Mouse (Mus musculus) Patski (cell line): ENCODE measurements around the gene Rab11fip3. TPM values are rescaled to one million over a fixed set of nuclear protein-coding genes. Genes with fewer than 3 reads are reported as not detected.

ENCODE experiments used
- ATAC-seq: fragments of 100-300 bp; one replicate; pipeline ENCODE4 v1.8.0; 2021
- CTCF ChIA-PET: fragments of 350-600 bp; sonication (Branson Sonifier 250); formaldehyde crosslinking; loops from one replicate; lab custom pipeline; 2022; ENCODE audit warnings: inconsistent platforms; lab: Charles Lee
- POLR2A ChIA-PET: fragments of 350-600 bp; sonication (Branson Sonifier 250); formaldehyde crosslinking; loops from one replicate; lab custom pipeline; 2022; ENCODE audit warnings: antibody characterized with exemption, inconsistent platforms; lab: Charles Lee
- DNase-seq: peaks from one replicate; pipeline ENCODE4 v3.0.0-alpha.2; 2011; ENCODE audit warnings: low read depth, low spot score
- H3K27me3 ChIP-seq: fragments of 371-371 bp; one replicate; pipeline ENCODE4 v1.5.1; 2021
- CTCF ChIP-seq: fragments of 100-300 bp; IDR thresholded peaks from one replicate; pipeline ENCODE4 v1.5.1; 2021
- in situ Hi-C: fragments of 300-500 bp; cut with MboI; formaldehyde crosslinking; loops from 3 replicates; pipeline ENCODE4 v1.11.1; 2018; ENCODE audit warnings: low pct_unique_long_range_greater_than_20kb, mixed read lengths
- polyA plus RNA-seq: library from polyadenylated mRNA; unstranded; gene quantifications from one replicate; pipeline ENCODE4 v1.2.3, GENCODE M21; 2021

Rab11fip3 gene
- polyA plus RNA-seq, 1 experiment from 2014 or later, result 35.9 TPM

- in situ Hi-C loops, result no loop called here
- no peak for DNase-seq
- TF ChIP-seq CTCF, result no peak
- ATAC-seq, result no peak
- POLR2A ChIA-PET, result interaction anchor here (1.5 kb wide), 1 partner anchor 16 kb away, joined by 3 read pairs; no protein-coding TSS in a partner anchor
- CTCF ChIA-PET, result interaction anchor here (0.6 to 1.3 kb wide), 3 partner anchors 8 to 60 kb away, joined by 3 to 4 read pairs (median 3); no protein-coding TSS in a partner anchor
- no peaks in the 10 kb centered on the region for H3K27me3 ChIP-seq
Observed at GRCm38 (mm10) chr17:25944366-25945163, 124.8 kb downstream of the Rab11fip3 start, which contains the start of the genes Pigq and Nhlrc4. Gene Pigq, minus strand, starts transcription at chr17:25944936. Gene Nhlrc4, minus strand, starts transcription at chr17:25944961.

GRCm38 (mm10) chr17:25943769-25944168 is 125.6 kb downstream of the Rab11fip3 start:
- no peak for ATAC-seq
- TF ChIP-seq CTCF, result no peak
- ChIA-PET POLR2A (no interaction called here), CTCF (interaction anchor here (1.1 to 1.2 kb wide), 3 partner anchors 17 to 49 kb away, joined by 3 to 4 read pairs (median 3); no protein-coding TSS in a partner anchor)
- in situ Hi-C loops, result no loop called here
- no peak for DNase-seq
- no peaks in the 10 kb centered on the region for H3K27me3 ChIP-seq

- POLR2A ChIA-PET, result interaction anchor here (1.0 kb wide), 1 partner anchor 12 kb away, joined by 3 read pairs; no protein-coding TSS in a partner anchor
- ATAC-seq, result no peak
- TF ChIP-seq CTCF, result no peak
- no peaks in the 10 kb centered on the region for H3K27me3 ChIP-seq
- in situ Hi-C loops, result no loop called here
- no peak for DNase-seq
- CTCF ChIA-PET, result interaction anchor here (1.1 to 1.2 kb wide), 2 partner anchors 17 to 19 kb away, joined by 3 read pairs; no protein-coding TSS in a partner anchor
Observed at GRCm38 (mm10) chr17:25943221-25943620, 126.1 kb downstream of the Rab11fip3 start.

GRCm38 (mm10) chr17:25942597-25943151 is 126.7 kb downstream of the Rab11fip3 start:
- TF ChIP-seq CTCF, result no peak
- no peak for ATAC-seq
- CTCF ChIA-PET, result interaction anchor here (1.1 to 1.2 kb wide), 4 partner anchors 18 to 49 kb away, joined by 3 read pairs; no protein-coding TSS in a partner anchor
- POLR2A ChIA-PET, result interaction anchor here (0.7 to 1.6 kb wide), 3 partner anchors 13 to 29 kb away, joined by 3 to 5 read pairs (median 3); no protein-coding TSS in a partner anchor
- DNase-seq, result no peak
- in situ Hi-C loops, result no loop called here
- H3K27me3 ChIP-seq, result no peaks in the 10 kb centered on the region

- in situ Hi-C loops, result no loop called here
- peak; percentile 10 for ATAC-seq
- no peak for DNase-seq
- TF ChIP-seq CTCF, result no peak
- ChIA-PET CTCF (interaction anchor here (1.1 to 1.2 kb wide), 2 partner anchors 21 to 48 kb away, joined by 3 read pairs; no protein-coding TSS in a partner anchor), POLR2A (interaction anchor here (0.7 to 1.6 kb wide), 3 partner anchors 21 to 44 kb away, joined by 3 to 5 read pairs (median 3); partner anchors contain the start of gene Capn15)
- no peaks in the 10 kb centered on the region for H3K27me3 ChIP-seq
Observed at GRCm38 (mm10) chr17:25941511-25942241, 127.7 kb downstream of the Rab11fip3 start.

Other genes with a start within 250 kb of the Rab11fip3 start
- gene Wdr24, start 245.9 kb downstream of the Rab11fip3 start, polyA plus RNA-seq, result 29.9 TPM
- gene Jmjd8, start 240.7 kb downstream of the Rab11fip3 start, polyA plus RNA-seq, result 22.9 TPM
- 188 TPM for gene Stub1, start 236.2 kb downstream of the Rab11fip3 start, polyA plus RNA-seq
- gene Rhbdl1, start 232.3 kb downstream of the Rab11fip3 start, polyA plus RNA-seq, result 5.0 TPM
- 6.0 TPM for gene Gm20683, start 227.8 kb downstream of the Rab11fip3 start, polyA plus RNA-seq
- gene Rhot2, start 224.7 kb downstream of the Rab11fip3 start, polyA plus RNA-seq, result 96.4 TPM
- gene Wdr90, start 208.1 kb downstream of the Rab11fip3 start, polyA plus RNA-seq, result 27.7 TPM
- 57.8 TPM for gene Mcrip2, start 200.8 kb downstream of the Rab11fip3 start, polyA plus RNA-seq
- gene Mettl26, start 194.5 kb downstream of the Rab11fip3 start, polyA plus RNA-seq, result 81.4 TPM
- 0.35 TPM for gene Wfikkn1, start 188.7 kb downstream of the Rab11fip3 start, polyA plus RNA-seq
- 20.2 TPM for gene Rab40c, start 149.8 kb downstream of the Rab11fip3 start, polyA plus RNA-seq
- 104 TPM for gene Pigq, start 124.6 kb downstream of the Rab11fip3 start, polyA plus RNA-seq
- 0.05 TPM for gene Nhlrc4, start 124.6 kb downstream of the Rab11fip3 start, polyA plus RNA-seq
- 0.08 TPM for gene A930017K11Rik, start 117.0 kb downstream of the Rab11fip3 start, polyA plus RNA-seq
- gene Capn15, start 83.8 kb downstream of the Rab11fip3 start, polyA plus RNA-seq, result 23.7 TPM
- 42.4 TPM for gene Decr2, start 20.8 kb upstream of the Rab11fip3 start, polyA plus RNA-seq
- gene Nme4, start 26.0 kb upstream of the Rab11fip3 start, polyA plus RNA-seq, result 0.31 TPM
- gene Tmem8, start 43.7 kb upstream of the Rab11fip3 start, polyA plus RNA-seq, result 22.7 TPM
- 118 TPM for gene Mrpl28, start 53.9 kb upstream of the Rab11fip3 start, polyA plus RNA-seq
- 71.8 TPM for gene Axin1, start 69.1 kb upstream of the Rab11fip3 start, polyA plus RNA-seq
- 0.22 TPM for gene Pdia2, start 129.5 kb upstream of the Rab11fip3 start, polyA plus RNA-seq
- gene Rgs11, start 133.4 kb upstream of the Rab11fip3 start, polyA plus RNA-seq, result 0.76 TPM
- 17.0 TPM for gene Arhgdig, start 138.2 kb upstream of the Rab11fip3 start, polyA plus RNA-seq
- 147 TPM for gene Fam234a, start 174.7 kb upstream of the Rab11fip3 start, polyA plus RNA-seq
- 113 TPM for gene Luc7l, start 183.3 kb upstream of the Rab11fip3 start, polyA plus RNA-seq